Mouse (Mus musculus) midbrain, embryonic 13.5 days (tissue): ENCODE measurements around the gene Fam219a. TPM values are rescaled to one million over a fixed set of nuclear protein-coding genes. Genes with fewer than 3 reads are reported as not detected.

Source experiments
- ATAC-seq: fragments of 200-750 bp; cut with Nextera tagmentation; 2 replicates; pipeline ENCODE4 v1.8.0; 2017; ENCODE audit warnings: mild to moderate bottlenecking, moderate TSS enrichment, moderate library complexity
- H3K27ac ChIP-seq: fragments of 300-500 bp; sonication (generic); 2 replicates; pipeline ENCODE4 v1.5.1; 2015; ENCODE audit warnings: inconsistent platforms, mild to moderate bottlenecking, moderate library complexity
- H3K27me3 ChIP-seq: fragments of 300-500 bp; sonication (generic); 2 replicates; pipeline ENCODE4 v1.6.1; 2015; ENCODE audit warnings: mild to moderate bottlenecking, inconsistent platforms
- H3K36me3 ChIP-seq: fragments of 300-500 bp; sonication (generic); 2 replicates; pipeline ENCODE4 v1.6.1; 2015; ENCODE audit warnings: mild to moderate bottlenecking, inconsistent platforms
- H3K4me1 ChIP-seq: fragments of 300-500 bp; sonication (generic); replicated peaks from 2 replicates; pipeline ENCODE4 v1.6.1; 2015; ENCODE audit warnings: inconsistent platforms
- H3K4me2 ChIP-seq: fragments of 300-500 bp; sonication (generic); replicated peaks from 2 replicates; pipeline ENCODE4 v1.6.1; 2015; ENCODE audit warnings: moderate library complexity, mild to moderate bottlenecking, inconsistent platforms
- H3K4me3 ChIP-seq: fragments of 300-500 bp; sonication (generic); replicated peaks from 2 replicates; pipeline ENCODE4 v1.5.1; 2015; ENCODE audit warnings: mild to moderate bottlenecking, inconsistent platforms
- H3K9ac ChIP-seq: fragments of 300-500 bp; sonication (generic); replicated peaks from 2 replicates; pipeline ENCODE4 v1.6.1; 2015; ENCODE audit warnings: mild to moderate bottlenecking, inconsistent platforms
- H3K9me3 ChIP-seq: fragments of 300-500 bp; sonication (generic); 2 replicates; pipeline ENCODE4 v1.6.1; 2016; ENCODE audit warnings: mild to moderate bottlenecking, inconsistent platforms
- WGBS: fragments of 180-500 bp; shearing (Covaris S2); methylation state at CpG from one replicate; pipeline ENCODE4 v1.1.7; 2015; 5-methylcytosine and 5-hydroxymethylcytosine counted together
- polyA plus RNA-seq: library from polyadenylated mRNA; unstranded; fragments of >200 nt; fragmentation: Nextera tagmentation; extraction: Ambion mirVana; gene quantifications from 2 replicates; pipeline ENCODE4 v1.2.1, GENCODE M21; 2015

Gene Fam219a
- 13.1 and 18.8 TPM in 2 replicates for polyA plus RNA-seq

DNA sequence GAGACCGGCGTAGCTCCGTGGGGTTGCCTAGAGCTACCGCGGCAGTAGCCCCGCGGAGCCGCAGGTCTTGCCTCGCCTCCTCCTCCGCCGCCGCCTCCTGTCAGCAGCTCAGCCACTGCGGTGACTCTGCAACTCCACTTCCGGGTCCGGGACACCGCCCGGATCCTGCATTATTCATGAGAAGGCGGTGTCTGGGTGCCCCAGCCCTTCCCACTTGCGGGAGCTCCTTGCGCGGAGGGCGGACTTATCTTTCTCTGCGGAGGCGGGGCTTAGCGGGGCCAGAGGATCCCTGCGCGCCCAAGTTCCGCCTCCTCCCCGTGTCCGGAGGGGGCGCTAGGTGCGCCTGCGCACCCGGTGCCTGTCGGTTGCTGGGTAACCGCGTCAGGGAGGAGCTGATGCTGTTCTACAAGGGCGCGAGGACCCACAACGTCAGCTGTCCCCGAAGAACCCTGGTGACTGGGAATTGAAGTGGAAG, at the start of gene Fam219a, which contains the start of gene Dnaic1:
Gene Fam219a (minus strand): TSS at position 128 of the 475 bp plus-strand sequence.
Gene Dnaic1 (plus strand): TSS at position 365 of the 475 bp plus-strand sequence.
- under 1% methylated on average over 41 of the region's 41 CpGs for WGBS
- Histone ChIP-seq H3K9me3 (no peaks in the 10 kb centered on the region), H3K4me2 (peak within 1 kb of the TSS; percentile 88), H3K27ac (peak within 1 kb of the TSS; percentile 93), H3K4me1 (peaks cover 43% of the 10 kb centered on the region), H3K9ac (peak within 1 kb of the TSS; percentile 81), H3K4me3 (peak within 1 kb of the TSS; percentile 69), H3K27me3 (peaks cover 4% of the 10 kb centered on the region; the same call in 1 of the 2 replicates), H3K36me3 (no peaks in the 10 kb centered on the region)
- ATAC-seq = peak; percentile 97

DNA sequence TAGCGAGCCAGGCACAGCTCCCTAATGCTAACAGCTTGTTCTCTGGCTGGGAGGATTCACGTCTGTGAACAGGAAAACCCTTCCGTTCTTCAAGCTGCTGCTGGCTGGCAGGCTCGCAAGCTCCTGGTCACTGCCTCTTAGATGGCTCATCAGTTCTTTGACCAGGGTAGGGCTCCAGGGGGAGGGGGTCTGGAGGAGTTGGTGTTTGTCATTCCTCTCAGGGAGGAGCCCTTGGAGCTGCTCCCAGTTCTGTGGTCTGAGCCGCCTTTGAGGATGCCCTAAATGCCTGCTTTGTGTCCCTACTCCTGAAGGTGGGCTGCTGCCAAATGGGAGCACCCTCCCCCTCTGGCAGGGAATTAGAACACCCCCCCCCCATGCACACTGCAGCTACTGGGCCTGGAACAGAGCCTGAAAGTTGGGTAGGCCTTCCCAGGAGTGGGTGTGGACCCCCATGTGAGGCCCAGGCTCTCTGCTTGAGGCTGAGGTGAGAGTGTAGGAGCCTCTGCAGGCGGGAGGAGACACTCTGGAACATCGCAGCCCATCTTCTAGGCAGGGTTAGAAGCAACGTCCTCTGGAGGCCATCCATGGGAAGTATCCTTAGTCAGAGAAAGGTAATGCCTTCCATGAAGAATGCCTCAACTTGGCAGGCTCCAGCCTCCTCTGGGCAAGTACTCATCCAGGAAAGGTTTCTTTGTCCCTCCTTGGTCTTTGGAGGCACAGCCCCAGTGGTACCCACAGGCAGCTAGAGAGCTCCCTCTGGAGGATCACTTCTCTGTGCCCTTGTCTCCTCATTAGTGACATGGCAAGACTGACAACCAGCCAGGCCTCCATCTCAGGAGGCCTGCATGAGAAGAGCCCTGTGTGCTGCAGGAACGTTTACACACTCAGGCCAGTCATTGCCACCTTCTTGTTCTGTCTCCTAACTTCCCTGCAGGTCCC, 46.6 kb upstream of the Fam219a start:
- Histone ChIP-seq H3K27ac (peak overlapping the region; percentile 49), H3K27me3 (peaks cover 10% of the 10 kb centered on the region; the same call in 1 of the 2 replicates)

DNA sequence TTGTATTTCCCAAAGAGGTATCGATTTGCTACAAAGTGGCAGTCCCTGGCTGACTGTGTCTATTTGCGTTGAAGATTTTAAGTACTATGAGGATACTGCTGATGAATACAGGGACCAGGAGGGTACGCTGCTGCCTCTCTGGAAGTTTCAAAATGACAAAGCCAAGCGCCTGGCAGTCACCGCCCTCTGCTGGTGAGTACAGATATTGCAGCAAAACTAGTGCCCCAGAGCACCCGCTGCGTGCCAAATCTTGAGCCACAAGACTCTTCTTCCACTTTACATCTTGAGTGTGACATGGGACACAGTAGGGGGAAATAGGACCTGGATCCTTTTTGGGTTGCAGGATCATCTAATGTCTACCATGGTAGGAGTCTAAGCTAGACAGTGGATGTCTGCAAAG, 44.8 kb upstream of the Fam219a start:
- ATAC-seq = peak; percentile 46; the same call in 1 of the 2 replicates

More for the DNA sequence above, 46.6 kb upstream of the Fam219a start:
- WGBS = 66% methylated on average over 9 of the region's 9 CpGs
- H3K9ac ChIP-seq = no peak overlapping the region
- no peak overlapping the region for H3K4me2 ChIP-seq
- H3K4me3 ChIP-seq = no peak overlapping the region
- H3K4me1 ChIP-seq = peaks cover 67% of the 10 kb centered on the region
- ATAC-seq = peak; percentile 64
- H3K9me3 ChIP-seq = no peaks in the 10 kb centered on the region
- H3K36me3 ChIP-seq = no peaks in the 10 kb centered on the region

GRCm38 (mm10) chr4:41612166-41612565, 42.8 kb upstream of the Fam219a start:
- peak; percentile 60 for ATAC-seq
- no peak overlapping the region for H3K4me3 ChIP-seq
- peaks cover 9% of the 10 kb centered on the region; the same call in 1 of the 2 replicates for H3K27me3 ChIP-seq
- H3K4me2 ChIP-seq = no peak overlapping the region
- H3K36me3 ChIP-seq = no peaks in the 10 kb centered on the region
- WGBS = 10% methylated on average over 8 of the region's 8 CpGs
- no peak overlapping the region for H3K9ac ChIP-seq
- H3K27ac ChIP-seq = peak overlapping the region; percentile 78
- no peaks in the 10 kb centered on the region for H3K9me3 ChIP-seq
- peaks cover 60% of the 10 kb centered on the region for H3K4me1 ChIP-seq

More for the DNA sequence above, 44.8 kb upstream of the Fam219a start:
- H3K9ac ChIP-seq = no peak overlapping the region
- 7% methylated on average over 7 of the region's 7 CpGs for WGBS
- no peaks in the 10 kb centered on the region for H3K9me3 ChIP-seq
- peaks cover 10% of the 10 kb centered on the region; the same call in 1 of the 2 replicates for H3K27me3 ChIP-seq
- no peaks in the 10 kb centered on the region for H3K36me3 ChIP-seq
- peak overlapping the region; percentile 25; the same call in 1 of the 2 replicates for H3K27ac ChIP-seq
- H3K4me2 ChIP-seq = no peak overlapping the region
- peaks cover 74% of the 10 kb centered on the region for H3K4me1 ChIP-seq
- H3K4me3 ChIP-seq = no peak overlapping the region

GRCm38 (mm10) chr4:41610594-41610980, 41.2 kb upstream of the Fam219a start:
- ATAC-seq = no peak
- WGBS = 32% methylated on average over 6 of the region's 6 CpGs
- H3K27ac ChIP-seq = peak overlapping the region; percentile 2; the same call in 1 of the 2 replicates
- no peaks in the 10 kb centered on the region for H3K36me3 ChIP-seq
- no peak overlapping the region for H3K9ac ChIP-seq
- H3K9me3 ChIP-seq = no peaks in the 10 kb centered on the region
- H3K27me3 ChIP-seq = peaks cover 9% of the 10 kb centered on the region; the same call in 1 of the 2 replicates
- peaks cover 54% of the 10 kb centered on the region for H3K4me1 ChIP-seq
- H3K4me3 ChIP-seq = no peak overlapping the region
- H3K4me2 ChIP-seq = no peak overlapping the region

GRCm38 (mm10) chr4:41609681-41610593, 40.6 kb upstream of the Fam219a start:
- no peak overlapping the region for H3K4me3 ChIP-seq
- H3K4me1 ChIP-seq = peaks cover 52% of the 10 kb centered on the region
- 81% methylated on average over 10 of the region's 10 CpGs for WGBS
- H3K9ac ChIP-seq = no peak overlapping the region
- H3K36me3 ChIP-seq = no peaks in the 10 kb centered on the region
- ATAC-seq = no peak
- H3K27ac ChIP-seq = no peak overlapping the region; the same call in 1 of the 2 replicates
- no peak overlapping the region for H3K4me2 ChIP-seq
- H3K27me3 ChIP-seq = peaks cover 3% of the 10 kb centered on the region; the same call in 1 of the 2 replicates
- no peaks in the 10 kb centered on the region for H3K9me3 ChIP-seq

- Histone ChIP-seq H3K4me1 (peaks cover 34% of the 10 kb centered on the region), H3K9ac (no peak overlapping the region), H3K36me3 (no peaks in the 10 kb centered on the region), H3K4me3 (no peak overlapping the region), H3K27ac (no peak overlapping the region), H3K9me3 (no peaks in the 10 kb centered on the region), H3K4me2 (no peak overlapping the region), H3K27me3 (peaks cover 11% of the 10 kb centered on the region; the same call in 1 of the 2 replicates)
- 52% methylated on average over 4 of the region's 4 CpGs for WGBS
- no peak for ATAC-seq
Observed at GRCm38 (mm10) chr4:41606784-41607183, 37.4 kb upstream of the Fam219a start.

DNA sequence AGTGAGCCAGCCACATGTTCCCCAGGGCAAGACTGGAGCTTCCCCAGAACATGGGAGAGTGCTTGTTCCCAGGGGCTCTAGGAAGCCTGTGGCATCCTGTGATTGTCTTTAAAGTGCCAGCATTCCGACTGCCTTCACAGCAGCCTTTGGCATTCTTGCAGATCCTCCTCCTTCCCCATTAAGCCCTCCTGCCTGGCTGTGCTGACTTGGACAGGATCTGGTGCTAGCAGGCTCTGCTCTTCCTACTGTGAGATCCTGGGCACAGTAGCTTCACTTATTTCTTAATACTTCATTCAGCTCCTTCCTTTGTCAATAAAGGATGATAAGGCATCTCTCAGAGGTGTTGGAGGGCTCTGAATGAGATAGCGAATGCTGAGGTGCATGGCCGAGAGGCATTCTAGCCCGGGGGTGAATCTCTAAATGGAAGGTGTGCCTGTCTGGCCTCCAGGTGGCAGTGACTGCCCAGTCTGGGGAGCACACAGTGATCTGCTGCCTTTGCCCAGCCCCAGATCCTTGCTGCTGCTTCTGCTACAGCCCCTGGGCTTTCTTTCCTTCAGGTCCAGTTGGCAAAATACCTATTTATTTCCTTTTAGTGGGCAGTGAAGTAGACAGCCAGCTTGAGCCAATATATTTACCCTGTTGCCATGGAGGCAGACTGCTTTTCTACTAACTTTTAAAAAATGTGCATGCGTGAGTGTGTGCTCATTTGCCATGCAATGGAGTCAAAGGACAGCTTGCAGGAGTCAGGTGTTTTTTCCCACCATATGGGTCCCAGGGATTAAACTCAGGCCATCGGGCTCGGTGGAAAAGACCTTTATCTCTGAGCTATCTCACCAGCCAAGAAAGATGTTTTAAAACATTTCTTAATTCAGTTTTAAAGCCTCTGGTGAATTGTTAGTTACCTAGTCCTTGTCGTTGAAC, 35.4 kb upstream of the Fam219a start:
- Histone ChIP-seq H3K9me3 (no peaks in the 10 kb centered on the region), H3K36me3 (no peaks in the 10 kb centered on the region), H3K9ac (0 out of 2 replicates have a peak overlapping the region, but pooled peaks have one; percentile 37), H3K4me3 (no peak overlapping the region), H3K4me2 (no peak overlapping the region), H3K27me3 (peaks cover 11% of the 10 kb centered on the region; the same call in 1 of the 2 replicates), H3K4me1 (peaks cover 24% of the 10 kb centered on the region), H3K27ac (peak overlapping the region; percentile 4; the same call in 1 of the 2 replicates)
- WGBS = 24% methylated on average over 8 of the region's 8 CpGs
- peak; percentile 83 for ATAC-seq

GRCm38 (mm10) chr4:41602818-41603217, 33.5 kb upstream of the Fam219a start:
- Histone ChIP-seq H3K4me3 (no peak overlapping the region), H3K27me3 (0 out of 2 replicates have a peak, but pooled peaks cover 9% of the 10 kb centered on the region), H3K27ac (no peak overlapping the region), H3K4me2 (no peak overlapping the region), H3K36me3 (no peaks in the 10 kb centered on the region), H3K9me3 (no peaks in the 10 kb centered on the region), H3K4me1 (peaks cover 18% of the 10 kb centered on the region), H3K9ac (no peak overlapping the region)
- WGBS = 38% methylated on average over 4 of the region's 4 CpGs
- ATAC-seq = no peak

DNA sequence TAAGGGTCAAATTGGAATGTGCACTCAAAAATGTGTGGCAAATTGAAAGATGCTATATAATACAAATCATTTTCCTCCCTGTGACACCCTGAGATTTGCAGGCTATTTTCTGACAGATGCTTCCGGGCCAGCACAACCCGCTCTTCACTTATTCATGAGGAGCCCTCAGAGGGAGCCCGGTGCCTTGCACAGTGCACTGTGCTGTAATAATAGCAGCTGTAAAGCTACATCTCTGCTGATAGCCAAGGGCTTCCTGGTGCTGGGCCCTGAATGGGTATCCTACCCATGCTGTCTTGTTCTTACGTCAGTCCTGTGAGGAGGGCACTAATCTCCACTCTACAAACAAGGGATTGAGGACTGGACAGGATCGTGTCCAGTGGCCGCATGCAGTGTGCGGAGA, 14.0 kb upstream of the Fam219a start:
- Histone ChIP-seq H3K4me3 (no peak overlapping the region), H3K4me2 (no peak overlapping the region), H3K27me3 (no peaks in the 10 kb centered on the region), H3K36me3 (no peaks in the 10 kb centered on the region), H3K4me1 (peaks cover 9% of the 10 kb centered on the region), H3K9ac (no peak overlapping the region), H3K27ac (no peak overlapping the region), H3K9me3 (no peaks in the 10 kb centered on the region)
- ATAC-seq = peak; percentile 86
- 52% methylated on average over 7 of the region's 7 CpGs for WGBS
